Mouse (Mus musculus): ENCODE measurements around the gene Ppcdc. TPM values are rescaled to one million over a fixed set of nuclear protein-coding genes. Genes with fewer than 3 reads are reported as not detected.
A peak's percentile ranks its signal among the peaks of the same experiment; 100 is the strongest.

The Ppcdc gene
- polyA plus RNA-seq, 1 experiment: 20.2 TPM

DNA sequence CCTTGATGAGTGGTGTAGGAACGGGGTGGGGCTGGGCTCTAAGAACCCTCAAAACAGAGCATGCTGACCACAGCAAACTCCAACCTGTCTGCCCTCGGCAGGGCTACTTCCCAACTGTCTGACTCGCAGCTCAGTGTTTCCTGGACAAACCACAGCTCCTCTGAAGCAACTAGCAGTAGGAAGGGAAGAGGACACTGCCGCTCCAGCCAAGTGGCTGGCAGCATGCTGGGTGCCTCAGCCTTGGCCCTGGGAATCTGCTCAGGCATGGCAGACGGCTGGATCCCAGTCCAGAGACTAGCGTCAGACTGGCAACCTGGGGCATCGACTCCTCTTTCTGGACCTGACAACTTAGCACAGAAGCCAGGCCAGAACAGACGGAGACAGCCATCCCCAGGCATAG is 22.6 kb downstream of the Ppcdc start:
- DNase-seq: peak; percentile 86 to 94
- H3K4me1 ChIP-seq (ENCODE audit: control insufficient read depth, insufficient read depth, low read length): peaks cover 26% of the 10 kb centered on the region
- WGBS: 9% methylated on average over 8 of the region's 8 CpGs
- H3K27me3 ChIP-seq (ENCODE audit: control insufficient read depth, insufficient read depth, low read length): no peaks in the 10 kb centered on the region
- no peak overlapping the region for H3K27ac ChIP-seq (ENCODE audit: insufficient read depth, low read length)
- H3K4me3 ChIP-seq (replicated peaks; ENCODE audit: insufficient read depth, low read depth, low read length): no peak overlapping the region
- TF ChIP-seq POLR2A (IDR thresholded peaks at IDR 0.05; ENCODE audit: borderline replicate concordance, insufficient read depth, low read length) (no peak), CTCF (IDR thresholded peaks at IDR 0.05; ENCODE audit: borderline replicate concordance, insufficient read depth, low read depth, low read length) (no peak)

DNA sequence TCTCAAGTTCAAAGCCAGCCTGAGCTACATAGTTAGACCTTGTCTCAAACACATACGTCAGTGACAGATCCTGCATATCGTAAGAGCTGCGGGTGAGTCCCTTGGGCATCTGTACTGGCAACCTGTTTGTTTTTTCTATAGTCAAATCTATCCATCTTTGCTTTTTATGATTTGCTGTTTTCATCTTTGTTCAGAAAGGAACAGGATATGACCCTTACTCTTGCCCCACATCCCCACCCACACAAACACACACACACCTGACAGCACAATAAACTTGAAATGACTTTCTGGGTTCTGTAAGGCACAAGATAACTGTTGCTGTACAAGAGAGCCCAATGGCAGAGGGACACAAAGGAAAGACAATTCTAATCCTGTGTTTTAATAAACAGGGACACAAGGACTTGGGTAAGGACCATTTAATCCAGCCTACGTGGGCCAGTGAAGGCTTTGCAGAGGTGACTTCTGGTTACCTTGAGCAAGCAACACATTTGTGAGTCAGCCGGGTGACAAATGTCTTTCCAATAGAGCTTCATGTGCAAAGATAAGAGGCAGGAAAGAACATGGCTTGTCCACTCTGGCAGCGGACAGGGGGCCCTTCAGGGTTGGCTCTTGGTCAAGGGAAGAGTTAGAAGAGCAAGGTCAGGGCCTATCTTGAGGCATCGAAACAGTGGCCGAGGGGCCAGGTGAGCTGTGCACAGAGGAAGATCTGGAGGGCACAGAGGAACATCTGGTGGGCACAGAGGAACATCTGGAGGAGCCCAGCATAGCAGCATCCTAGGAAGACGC is 32.6 kb downstream of the Ppcdc start:
- H3K27me3 ChIP-seq (ENCODE audit: control insufficient read depth, insufficient read depth, low read length): no peaks in the 10 kb centered on the region
- TF ChIP-seq POLR2A (IDR thresholded peaks at IDR 0.05; ENCODE audit: borderline replicate concordance, insufficient read depth, low read length) (no peak), CTCF (IDR thresholded peaks at IDR 0.05; ENCODE audit: borderline replicate concordance, insufficient read depth, low read depth, low read length) (no peak)
- 96% methylated on average over 9 of the region's 9 CpGs for WGBS
- no peak overlapping the region for H3K4me3 ChIP-seq (replicated peaks; ENCODE audit: insufficient read depth, low read depth, low read length)
- no peak for DNase-seq
- no peaks in the 10 kb centered on the region for H3K4me1 ChIP-seq (ENCODE audit: control insufficient read depth, insufficient read depth, low read length)
- H3K27ac ChIP-seq (ENCODE audit: insufficient read depth, low read length): no peak overlapping the region

DNA sequence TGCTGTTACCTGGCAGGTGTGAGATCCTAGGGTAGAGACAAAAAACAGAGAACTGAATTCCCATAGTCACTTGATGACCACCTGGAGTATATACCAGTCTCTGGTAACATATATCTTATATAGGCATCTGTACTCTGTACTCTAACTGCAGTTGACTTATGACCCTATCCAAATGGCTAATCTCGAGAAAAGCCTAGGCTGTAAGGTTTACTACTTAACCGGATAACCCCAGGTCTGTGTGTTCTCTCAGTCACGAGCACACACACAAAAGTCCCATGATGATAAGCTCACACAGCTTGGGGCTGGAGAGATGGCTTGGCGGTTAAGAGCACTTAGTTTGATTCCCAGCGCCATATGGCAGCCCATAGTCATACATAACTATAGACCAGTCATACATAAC is 33.5 kb downstream of the Ppcdc start:
- WGBS: 91% methylated on average over 5 of the region's 5 CpGs
- no peaks in the 10 kb centered on the region for H3K4me1 ChIP-seq (ENCODE audit: control insufficient read depth, insufficient read depth, low read length)
- H3K27me3 ChIP-seq (ENCODE audit: control insufficient read depth, insufficient read depth, low read length): no peaks in the 10 kb centered on the region
- no peak for TF ChIP-seq POLR2A (IDR thresholded peaks at IDR 0.05; ENCODE audit: borderline replicate concordance, insufficient read depth, low read length)
- no peak for TF ChIP-seq CTCF (IDR thresholded peaks at IDR 0.05; ENCODE audit: borderline replicate concordance, insufficient read depth, low read depth, low read length)
- H3K27ac ChIP-seq (ENCODE audit: insufficient read depth, low read length): no peak overlapping the region
- H3K4me3 ChIP-seq (replicated peaks; ENCODE audit: insufficient read depth, low read depth, low read length): no peak overlapping the region
- no peak for DNase-seq

- WGBS: 89% methylated on average over 5 of the region's 5 CpGs
- TF ChIP-seq CTCF (IDR thresholded peaks at IDR 0.05; ENCODE audit: borderline replicate concordance, insufficient read depth, low read depth, low read length) (no peak), POLR2A (IDR thresholded peaks at IDR 0.05; ENCODE audit: borderline replicate concordance, insufficient read depth, low read length) (no peak)
These were observed 35.9 kb downstream of the Ppcdc start for GRCm38 (mm10) chr9:57404036-57404435.

GRCm38 (mm10) chr9:57402318-57403251 is 37.3 kb downstream of the Ppcdc start:
- Histone ChIP-seq H3K27me3 (ENCODE audit: control insufficient read depth, insufficient read depth, low read length) (no peaks in the 10 kb centered on the region), H3K4me1 (ENCODE audit: control insufficient read depth, insufficient read depth, low read length) (no peaks in the 10 kb centered on the region), H3K27ac (ENCODE audit: insufficient read depth, low read length) (no peak overlapping the region), H3K4me3 (replicated peaks; ENCODE audit: insufficient read depth, low read depth, low read length) (no peak overlapping the region)
- no peak for DNase-seq
- TF ChIP-seq POLR2A (IDR thresholded peaks at IDR 0.05; ENCODE audit: borderline replicate concordance, insufficient read depth, low read length): no peak
- TF ChIP-seq CTCF (IDR thresholded peaks at IDR 0.05; ENCODE audit: borderline replicate concordance, insufficient read depth, low read depth, low read length): no peak
- 84% methylated on average over 15 of the region's 15 CpGs for WGBS

More at GRCm38 (mm10) chr9:57404036-57404435, 35.9 kb downstream of the Ppcdc start:
- Histone ChIP-seq H3K27me3 (ENCODE audit: control insufficient read depth, insufficient read depth, low read length) (no peaks in the 10 kb centered on the region), H3K4me3 (replicated peaks; ENCODE audit: insufficient read depth, low read depth, low read length) (no peak overlapping the region), H3K4me1 (ENCODE audit: control insufficient read depth, insufficient read depth, low read length) (no peaks in the 10 kb centered on the region), H3K27ac (ENCODE audit: insufficient read depth, low read length) (no peak overlapping the region)
- no peak for DNase-seq

- H3K27ac ChIP-seq (ENCODE audit: insufficient read depth, low read length): no peak overlapping the region
- no peaks in the 10 kb centered on the region for H3K4me1 ChIP-seq (ENCODE audit: control insufficient read depth, insufficient read depth, low read length)
- 98% methylated on average over 2 of the region's 2 CpGs for WGBS
- no peak for TF ChIP-seq CTCF (IDR thresholded peaks at IDR 0.05; ENCODE audit: borderline replicate concordance, insufficient read depth, low read depth, low read length)
- no peak for TF ChIP-seq POLR2A (IDR thresholded peaks at IDR 0.05; ENCODE audit: borderline replicate concordance, insufficient read depth, low read length)
- no peak for DNase-seq
- H3K4me3 ChIP-seq (replicated peaks; ENCODE audit: insufficient read depth, low read depth, low read length): no peak overlapping the region
- H3K27me3 ChIP-seq (ENCODE audit: control insufficient read depth, insufficient read depth, low read length): no peaks in the 10 kb centered on the region
These were observed 41.2 kb downstream of the Ppcdc start for GRCm38 (mm10) chr9:57398773-57399172.

- 97% methylated on average over 1 of the region's 1 CpGs for WGBS
- H3K4me1 ChIP-seq (ENCODE audit: control insufficient read depth, insufficient read depth, low read length): no peaks in the 10 kb centered on the region
- no peaks in the 10 kb centered on the region for H3K27me3 ChIP-seq (ENCODE audit: control insufficient read depth, insufficient read depth, low read length)
- H3K27ac ChIP-seq (ENCODE audit: insufficient read depth, low read length): no peak overlapping the region
- TF ChIP-seq CTCF (IDR thresholded peaks at IDR 0.05; ENCODE audit: borderline replicate concordance, insufficient read depth, low read depth, low read length) (no peak), POLR2A (IDR thresholded peaks at IDR 0.05; ENCODE audit: borderline replicate concordance, insufficient read depth, low read length) (no peak)
- H3K4me3 ChIP-seq (replicated peaks; ENCODE audit: insufficient read depth, low read depth, low read length): no peak overlapping the region
- no peak for DNase-seq
These were observed 47.0 kb downstream of the Ppcdc start for GRCm38 (mm10) chr9:57392892-57393291.
